Mouse (Mus musculus) ES-E14 (cell line): ENCODE results near the gene Scarb1. TPM values are rescaled to one million over a fixed set of nuclear protein-coding genes. Genes with fewer than 3 reads are reported as not detected.

Experiments used
- DNase-seq: peaks from one replicate; pipeline ENCODE4 v3.0.0-alpha.2; 2013; ENCODE audit warnings: low read depth, low spot score
- H3K27ac ChIP-seq: 2 replicates; pipeline ENCODE4 v1.5.1; 2012; ENCODE audit warnings: low read depth, mild to moderate bottlenecking, low read length, moderate library complexity, mixed read lengths; ENCODE audit not compliant: poor library complexity, insufficient read depth, severe bottlenecking
- H3K36me3 ChIP-seq: 2 replicates; pipeline ENCODE4 v1.6.1; 2012; ENCODE audit warnings: mild to moderate bottlenecking, low read length, moderate library complexity, mixed read lengths; ENCODE audit not compliant: control insufficient read depth, poor library complexity, insufficient read depth, severe bottlenecking
- H3K4me1 ChIP-seq, 2 experiments: fragments of 150-350 bp in 1 of 2; sonication (generic) in 1 of 2; 2 replicates each; pipeline ENCODE4 v1.6.1; 2012; ENCODE audit warnings: low read length in 2 of 2, mild to moderate bottlenecking in 1 of 2, mixed read lengths in 1 of 2; ENCODE audit not compliant: control insufficient read depth in 2 of 2, insufficient read depth in 2 of 2, poor library complexity in 1 of 2
- H3K4me3 ChIP-seq, 2 experiments: fragments of 150-350 bp in 1 of 2; sonication (generic) in 1 of 2; 2 replicates each; pipeline ENCODE4 v1.5.1; 2012; ENCODE audit warnings: low read length in 2 of 2, low read depth in 1 of 2, mild to moderate bottlenecking in 1 of 2, mixed read lengths in 1 of 2; ENCODE audit not compliant: insufficient read depth in 1 of 2, poor library complexity in 1 of 2, severe bottlenecking in 1 of 2
- H3K9ac ChIP-seq: 2 replicates; pipeline ENCODE4 v1.6.1; 2012; ENCODE audit warnings: low read depth, mild to moderate bottlenecking, low read length, mixed read lengths; ENCODE audit not compliant: poor library complexity, insufficient read depth, severe bottlenecking
- H3K9me3 ChIP-seq: fragments of 150-350 bp; sonication (generic); 2 replicates; pipeline ENCODE4 v1.6.1; 2012; ENCODE audit warnings: low read depth, mild to moderate bottlenecking, low read length; ENCODE audit not compliant: control insufficient read depth, insufficient read depth
- CHD2 ChIP-seq: IDR thresholded peaks from 2 replicates; pipeline ENCODE4 v1.6.1; 2014; ENCODE audit warnings: mild to moderate bottlenecking, low read depth, low read length, inconsistent platforms
- HCFC1 ChIP-seq: IDR thresholded peaks from 2 replicates; pipeline ENCODE4 v1.6.1; 2012; ENCODE audit warnings: low read length, inconsistent platforms, borderline replicate concordance; ENCODE audit not compliant: insufficient read depth
- MAFK ChIP-seq: IDR thresholded peaks from 2 replicates; pipeline ENCODE4 v1.6.1; 2014; ENCODE audit warnings: mild to moderate bottlenecking, low read depth, low read length, inconsistent platforms; ENCODE audit not compliant: insufficient read depth
- ZC3H11A ChIP-seq: IDR thresholded peaks from 2 replicates; pipeline ENCODE4 v1.6.1; 2012; ENCODE audit warnings: low read depth, mild to moderate bottlenecking, inconsistent platforms, low read length, borderline replicate concordance
- ZNF384 ChIP-seq: IDR thresholded peaks from 2 replicates; pipeline ENCODE4 v1.6.1; 2012; ENCODE audit warnings: low read depth, low read length, inconsistent platforms
- in situ Hi-C, 2 experiments: fragments of 600-800 bp; cut with MboI; formaldehyde crosslinking; loops; one replicate each; pipeline ENCODE4 v1.15.1; 2025; ENCODE audit warnings: low sequenced_read_pairs in 2 of 2, inconsistent platforms in 1 of 2; ENCODE audit not compliant: unreplicated experiment in 2 of 2
- total RNA-seq: library from RNA; depleted of rRNA; stranded (reverse); fragments of 300-350 nt; gene quantifications from 2 replicates; pipeline ENCODE4 v1.2.3, GENCODE M21; 2012

The Scarb1 gene
- total RNA-seq, 1 experiment: 28.8 TPM

GRCm38 (mm10) chr5:125267150-125267961, 73.5 kb downstream of the Scarb1 start:
- Histone ChIP-seq H3K9me3 (no peaks in the 10 kb centered on the region), H3K4me1 (peaks cover 0 to 2% of the 10 kb centered on the region in 2 experiments; a peak in 1 of 4 replicates), H3K9ac (no peak overlapping the region), H3K36me3 (no peaks in the 10 kb centered on the region), H3K4me3 (no peak overlapping the region), H3K27ac (no peak overlapping the region)
- TF ChIP-seq MAFK (no peak), HCFC1 (no peak), CHD2 (no peak), ZNF384 (no peak), ZC3H11A (no peak)
- DNase-seq: no peak
- in situ Hi-C loops: no loop called here

GRCm38 (mm10) chr5:125266128-125266527, 74.8 kb downstream of the Scarb1 start:
- TF ChIP-seq ZNF384: no peak
- no peak overlapping the region for H3K27ac ChIP-seq
- in situ Hi-C loops: no loop called here
- H3K36me3 ChIP-seq: no peaks in the 10 kb centered on the region
- DNase-seq: no peak
- H3K9ac ChIP-seq: no peak overlapping the region
- H3K4me1 ChIP-seq: no peaks in the 10 kb centered on the region
- H3K9me3 ChIP-seq: no peaks in the 10 kb centered on the region
- H3K4me3 ChIP-seq: no peak overlapping the region

- TF ChIP-seq ZNF384 (no peak), MAFK (no peak), ZC3H11A (no peak)
- no peak overlapping the region for H3K27ac ChIP-seq
- no peak overlapping the region for H3K9ac ChIP-seq
- H3K4me3 ChIP-seq: no peak overlapping the region
- no peaks in the 10 kb centered on the region for H3K9me3 ChIP-seq
- DNase-seq: no peak
- no peaks in the 10 kb centered on the region for H3K4me1 ChIP-seq
- in situ Hi-C loops: no loop called here
- no peaks in the 10 kb centered on the region for H3K36me3 ChIP-seq
These were observed 76.2 kb downstream of the Scarb1 start for GRCm38 (mm10) chr5:125264700-125265099.

GRCm38 (mm10) chr5:125262578-125262977, 78.3 kb downstream of the Scarb1 start:
- H3K9ac ChIP-seq: no peak overlapping the region
- no peak overlapping the region for H3K27ac ChIP-seq
- H3K4me3 ChIP-seq: no peak overlapping the region
- in situ Hi-C loops: no loop called here
- H3K9me3 ChIP-seq: no peaks in the 10 kb centered on the region
- DNase-seq: no peak
- no peaks in the 10 kb centered on the region for H3K36me3 ChIP-seq
- TF ChIP-seq MAFK (no peak), ZC3H11A (no peak), CHD2 (no peak), ZNF384 (no peak), HCFC1 (no peak)
- no peaks in the 10 kb centered on the region for H3K4me1 ChIP-seq

GRCm38 (mm10) chr5:125253917-125254316, 87.0 kb downstream of the Scarb1 start:
- Histone ChIP-seq H3K27ac (no peak overlapping the region), H3K36me3 (no peaks in the 10 kb centered on the region), H3K9me3 (no peaks in the 10 kb centered on the region), H3K4me1 (peaks cover 0 to 8% of the 10 kb centered on the region in 2 experiments; a peak in 1 of 4 replicates), H3K9ac (no peak overlapping the region), H3K4me3 (no peak overlapping the region)
- in situ Hi-C loops: loop anchor here in 1 of 2 experiments (10.0 kb wide), 1 partner anchor 349 kb away; no protein-coding TSS in a partner anchor
- no peak for TF ChIP-seq ZNF384
- TF ChIP-seq HCFC1: no peak
- TF ChIP-seq ZC3H11A: no peak
- no peak for TF ChIP-seq CHD2
- TF ChIP-seq MAFK: no peak
- no peak for DNase-seq
